Mouse (Mus musculus) spleen, adult 2 months (tissue): ENCODE data around the gene Usf2.
"Not testable (repeated sequence)": the region's sequence is repeated elsewhere in the genome, so short reads cannot be mapped to it uniquely, and the experiment has no call there.

Experiments used
- CTCF ChIP-seq: fragments of 200-500 bp; IDR thresholded peaks from 2 replicates; pipeline ENCODE4 v1.5.1; 2011; ENCODE audit warnings: mild to moderate bottlenecking, inconsistent platforms; ENCODE audit not compliant: insufficient read depth, insufficient read length, insufficient replicate concordance; ENCODE audit errors: extremely low read depth
- POLR2A ChIP-seq: fragments of 200-500 bp; IDR thresholded peaks from 2 replicates; pipeline ENCODE4 v1.6.1; 2011; ENCODE audit warnings: low read depth, low read length, inconsistent platforms

GRCm38 (mm10) chr7:30940070-30940469, 16.5 kb downstream of the Usf2 start:
- TF ChIP-seq CTCF, POLR2A: not testable (repeated sequence)
